Mouse (Mus musculus) stomach, embryonic 14.5 days (tissue): ENCODE data around the gene Prl6a1. TPM values are rescaled to one million over a fixed set of nuclear protein-coding genes. Genes with fewer than 3 reads are reported as not detected.

Experiments used
- ATAC-seq: fragments of 200-750 bp; cut with Nextera tagmentation; 2 replicates; pipeline ENCODE4 v1.8.0; 2017; ENCODE audit warnings: low read depth, moderate TSS enrichment; ENCODE audit not compliant: insufficient number of reproducible peaks, insufficient read depth, low FRiP score
- H3K27ac ChIP-seq: fragments of 300-500 bp; sonication (generic); 2 replicates; pipeline ENCODE4 v1.5.1; 2014; ENCODE audit warnings: mild to moderate bottlenecking, low read length, moderate library complexity, mixed read lengths
- H3K27me3 ChIP-seq: fragments of 300-500 bp; sonication (generic); 2 replicates; pipeline ENCODE4 v1.6.1; 2014; ENCODE audit warnings: low read length, control low read depth, mixed read lengths; ENCODE audit not compliant: control insufficient read depth, insufficient read depth
- H3K36me3 ChIP-seq: fragments of 300-500 bp; sonication (generic); 2 replicates; pipeline ENCODE4 v1.6.1; 2014; ENCODE audit warnings: mild to moderate bottlenecking, control low read depth, low read length, moderate library complexity, mixed read lengths; ENCODE audit not compliant: control insufficient read depth, insufficient read depth
- H3K4me1 ChIP-seq: fragments of 300-500 bp; sonication (generic); 2 replicates; pipeline ENCODE4 v1.6.1; 2014; ENCODE audit warnings: low read length, control low read depth, mixed read lengths; ENCODE audit not compliant: control insufficient read depth, insufficient read depth
- H3K4me2 ChIP-seq: fragments of 300-500 bp; sonication (generic); replicated peaks from 2 replicates; pipeline ENCODE4 v1.6.1; 2014; ENCODE audit warnings: low read depth, low read length, control low read depth
- H3K4me3 ChIP-seq: fragments of 300-500 bp; sonication (generic); 2 replicates; pipeline ENCODE4 v1.5.1; 2014; ENCODE audit warnings: low read depth, low read length, control low read depth
- H3K9ac ChIP-seq: fragments of 300-500 bp; sonication (generic); replicated peaks from 2 replicates; pipeline ENCODE4 v1.6.1; 2014; ENCODE audit warnings: low read depth, mild to moderate bottlenecking, control low read depth, low read length, moderate library complexity, mixed read lengths
- H3K9me3 ChIP-seq: fragments of 300-500 bp; sonication (generic); 2 replicates; pipeline ENCODE4 v1.6.1; 2016; ENCODE audit warnings: low read depth, low read length, control low read depth; ENCODE audit not compliant: control insufficient read depth
- WGBS: fragments of 180-500 bp; shearing (Covaris S2); extraction: QIAGEN DNeasy Blood & Tissue Kit; methylation state at CpG from one replicate; pipeline ENCODE4 v1.1.7; 2014; 5-methylcytosine and 5-hydroxymethylcytosine counted together
- polyA plus RNA-seq: library from polyadenylated mRNA; unstranded; fragments of >200 nt; fragmentation: Nextera tagmentation; extraction: Ambion mirVana; gene quantifications from 2 replicates; pipeline ENCODE4 v1.2.1, GENCODE M21; 2014

The Prl6a1 gene
- not detected in 2 replicates for polyA plus RNA-seq

- no peaks in the 10 kb centered on the region for H3K36me3 ChIP-seq
- H3K9ac ChIP-seq: no peak within 1 kb of the TSS
- ATAC-seq: no peak
- no peak within 1 kb of the TSS for H3K4me2 ChIP-seq
- WGBS: 76% methylated on average over 7 of the region's 7 CpGs
- no peaks in the 10 kb centered on the region for H3K27me3 ChIP-seq
- no peaks in the 10 kb centered on the region for H3K4me1 ChIP-seq
- H3K27ac ChIP-seq: no peak within 1 kb of the TSS
- H3K4me3 ChIP-seq: no peak within 1 kb of the TSS
- no peaks in the 10 kb centered on the region for H3K9me3 ChIP-seq
Measured at GRCm38 (mm10) chr13:27312334-27313225, at the start of gene Prl6a1. TSS of gene Prl6a1 (plus strand) at chr13:27312627.

GRCm38 (mm10) chr13:27334989-27335388 is 22.6 kb downstream of the Prl6a1 start:
- Histone ChIP-seq H3K9me3 (no peaks in the 10 kb centered on the region), H3K27me3 (no peaks in the 10 kb centered on the region), H3K4me2 (no peak overlapping the region), H3K27ac (no peak overlapping the region), H3K4me3 (no peak overlapping the region), H3K4me1 (no peaks in the 10 kb centered on the region), H3K9ac (no peak overlapping the region), H3K36me3 (no peaks in the 10 kb centered on the region)
- ATAC-seq: no peak
- WGBS: 93% methylated on average over 1 of the region's 1 CpGs

GRCm38 (mm10) chr13:27342733-27343275 is 30.4 kb downstream of the Prl6a1 start:
- Histone ChIP-seq H3K4me2 (no peak overlapping the region), H3K27me3 (no peaks in the 10 kb centered on the region), H3K9me3 (no peaks in the 10 kb centered on the region), H3K27ac (no peak overlapping the region), H3K4me3 (no peak overlapping the region), H3K9ac (no peak overlapping the region), H3K36me3 (no peaks in the 10 kb centered on the region), H3K4me1 (no peaks in the 10 kb centered on the region)
- peak; percentile 61; the same call in 1 of the 2 replicates for ATAC-seq
- WGBS: 26% methylated on average over 3 of the region's 3 CpGs

- Histone ChIP-seq H3K4me3 (no peak within 1 kb of the TSS), H3K4me2 (no peak within 1 kb of the TSS), H3K36me3 (no peaks in the 10 kb centered on the region), H3K27ac (no peak within 1 kb of the TSS), H3K4me1 (no peaks in the 10 kb centered on the region), H3K9me3 (no peaks in the 10 kb centered on the region), H3K9ac (no peak within 1 kb of the TSS), H3K27me3 (no peaks in the 10 kb centered on the region)
- WGBS: 74% methylated on average over 2 of the region's 2 CpGs
- ATAC-seq: no peak
Measured at GRCm38 (mm10) chr13:27345373-27345772, 32.9 kb downstream of the Prl6a1 start, which contains the start of gene Prl8a2. TSS of gene Prl8a2 (plus strand) at chr13:27345673.

Other genes with a start within 250 kb of the Prl6a1 start
- not detected in 2 replicates for gene Prl3d1, start 218.4 kb upstream of the Prl6a1 start, polyA plus RNA-seq
- gene Prl3d2, start 190.9 kb upstream of the Prl6a1 start, polyA plus RNA-seq: not detected in 2 replicates
- gene Prl3d3, start 155.8 kb upstream of the Prl6a1 start, polyA plus RNA-seq: not detected in 2 replicates
- not detected in 2 replicates for gene Prl3c1, start 116.0 kb upstream of the Prl6a1 start, polyA plus RNA-seq
- not detected in 2 replicates for gene Prl3b1, start 70.8 kb upstream of the Prl6a1 start, polyA plus RNA-seq
- not detected in 2 replicates for gene Prl3a1, start 53.2 kb upstream of the Prl6a1 start, polyA plus RNA-seq
- gene Prl8a2, start 33.0 kb downstream of the Prl6a1 start, polyA plus RNA-seq: not detected in 2 replicates
- gene Prl2b1, start 78.2 kb downstream of the Prl6a1 start, polyA plus RNA-seq: not detected in 2 replicates
- gene Prl8a6, start 126.1 kb downstream of the Prl6a1 start, polyA plus RNA-seq: not detected in 2 replicates
- not detected in 2 replicates for gene Prl8a8, start 200.6 kb downstream of the Prl6a1 start, polyA plus RNA-seq